Mouse (Mus musculus): Measurements from ENCODE around the gene Arhgef3. TPM values are rescaled to one million over a fixed set of nuclear protein-coding genes. Genes with fewer than 3 reads are reported as not detected.
A peak's percentile ranks its signal among the peaks of the same experiment; 100 is the strongest.

Gene Arhgef3
- polyA plus RNA-seq, 1 experiment from 2014 or later: 12.8 TPM

- H3K9me3 ChIP-seq (ENCODE audit: control insufficient read depth, low read length): no peaks in the 10 kb centered on the region
- no peaks in the 10 kb centered on the region for H3K27me3 ChIP-seq (ENCODE audit: control insufficient read depth, insufficient read depth, low read depth, low read length)
- WGBS: 6% methylated on average over 4 of the region's 4 CpGs
- ATAC-seq (ENCODE audit: low read depth): peak; percentile 79
- H3K4me3 ChIP-seq (ENCODE audit: low read length): no peak overlapping the region
- H3K36me3 ChIP-seq (ENCODE audit: control insufficient read depth, insufficient read depth, low read length): no peaks in the 10 kb centered on the region
- H3K9ac ChIP-seq (ENCODE audit: low read length): no peak overlapping the region
- peaks cover 8% of the 10 kb centered on the region for H3K4me1 ChIP-seq (replicated peaks; ENCODE audit: control insufficient read depth, insufficient read depth, low read length)
- H3K4me2 ChIP-seq (ENCODE audit: low read depth, low read length): no peak overlapping the region
- H3K27ac ChIP-seq (ENCODE audit: low read length): no peak overlapping the region
Measured at GRCm38 (mm10) chr14:27187025-27187424, 72.3 kb downstream of the Arhgef3 start.

DNA sequence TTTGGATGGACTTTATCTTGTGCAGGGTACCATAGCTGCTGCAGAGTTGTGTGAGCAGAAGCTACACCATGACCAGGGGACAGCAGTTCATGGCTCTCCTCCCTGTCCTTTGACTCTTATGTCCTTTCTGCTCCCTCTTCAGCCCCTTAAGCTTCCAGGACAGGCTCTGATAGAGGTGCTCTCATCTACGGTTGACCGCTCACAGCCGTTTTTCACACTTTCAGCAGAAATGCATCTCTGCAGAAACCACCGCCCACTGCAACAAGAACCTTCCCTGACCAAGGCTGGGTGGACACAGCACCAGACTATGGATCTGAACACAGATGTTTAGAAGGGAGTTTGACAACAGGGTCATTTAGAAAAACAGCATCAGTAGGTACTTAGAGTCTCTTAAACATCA is 73.2 kb downstream of the Arhgef3 start:
- Histone ChIP-seq H3K9me3 (ENCODE audit: control insufficient read depth, low read length) (no peaks in the 10 kb centered on the region), H3K27ac (ENCODE audit: low read length) (no peak overlapping the region), H3K4me2 (ENCODE audit: low read depth, low read length) (no peak overlapping the region), H3K4me3 (ENCODE audit: low read length) (no peak overlapping the region), H3K4me1 (replicated peaks; ENCODE audit: control insufficient read depth, insufficient read depth, low read length) (no peaks in the 10 kb centered on the region; the same call in 1 of the 2 replicates), H3K9ac (ENCODE audit: low read length) (no peak overlapping the region), H3K36me3 (ENCODE audit: control insufficient read depth, insufficient read depth, low read length) (no peaks in the 10 kb centered on the region), H3K27me3 (ENCODE audit: control insufficient read depth, insufficient read depth, low read depth, low read length) (no peaks in the 10 kb centered on the region)
- ATAC-seq (ENCODE audit: low read depth): no peak
- WGBS: 73% methylated on average over 4 of the region's 4 CpGs

DNA sequence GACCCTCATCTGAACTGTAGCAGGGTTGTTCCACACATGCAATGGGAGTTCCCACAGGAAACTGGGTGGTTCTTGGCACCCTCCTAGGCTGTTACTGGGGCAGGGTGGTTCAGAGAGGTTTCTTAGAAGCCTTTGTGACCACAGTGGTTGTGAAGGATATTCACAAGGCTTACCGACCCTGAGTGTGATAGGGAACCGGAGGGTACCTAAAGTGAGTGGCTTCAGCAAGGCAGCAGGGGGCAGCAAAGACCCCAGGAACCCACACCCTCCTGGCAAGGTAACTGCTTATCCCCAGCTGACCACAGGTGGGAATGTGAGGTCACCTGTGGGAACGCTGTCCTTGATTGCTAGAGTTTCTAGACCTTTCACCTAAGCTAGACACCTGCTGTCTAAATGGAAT is 77.8 kb downstream of the Arhgef3 start:
- no peak overlapping the region for H3K4me3 ChIP-seq (ENCODE audit: low read length)
- H3K4me2 ChIP-seq (ENCODE audit: low read depth, low read length): no peak overlapping the region
- no peaks in the 10 kb centered on the region for H3K4me1 ChIP-seq (replicated peaks; ENCODE audit: control insufficient read depth, insufficient read depth, low read length)
- no peaks in the 10 kb centered on the region for H3K36me3 ChIP-seq (ENCODE audit: control insufficient read depth, insufficient read depth, low read length)
- no peaks in the 10 kb centered on the region for H3K27me3 ChIP-seq (ENCODE audit: control insufficient read depth, insufficient read depth, low read depth, low read length)
- no peak; the same call in 1 of the 2 replicates for ATAC-seq (ENCODE audit: low read depth)
- H3K27ac ChIP-seq (ENCODE audit: low read length): no peak overlapping the region
- WGBS: 17% methylated on average over 3 of the region's 3 CpGs
- H3K9me3 ChIP-seq (ENCODE audit: control insufficient read depth, low read length): no peaks in the 10 kb centered on the region
- H3K9ac ChIP-seq (ENCODE audit: low read length): no peak overlapping the region

DNA sequence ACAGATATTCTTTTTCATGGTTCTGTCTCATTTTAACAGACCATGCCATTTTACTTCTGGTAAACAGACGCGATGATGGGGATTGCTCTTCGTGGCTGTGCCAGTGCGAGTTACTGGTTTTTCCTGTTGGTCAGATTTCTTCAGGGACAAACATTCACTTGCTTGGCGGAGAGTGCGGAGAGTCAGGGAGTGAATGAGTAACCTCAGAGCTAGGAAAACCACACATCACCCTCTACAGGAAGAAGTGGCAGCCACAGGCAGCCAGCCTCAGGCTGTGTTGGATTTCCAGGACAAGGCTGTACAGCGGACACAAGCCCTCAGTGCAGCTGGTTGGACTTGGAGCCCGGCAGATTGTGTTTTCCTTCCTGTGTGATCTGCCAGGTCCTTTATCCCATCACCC is 82.3 kb downstream of the Arhgef3 start:
- H3K36me3 ChIP-seq (ENCODE audit: control insufficient read depth, insufficient read depth, low read length): no peaks in the 10 kb centered on the region
- no peak overlapping the region for H3K4me3 ChIP-seq (ENCODE audit: low read length)
- WGBS: 51% methylated on average over 8 of the region's 8 CpGs
- no peak overlapping the region for H3K9ac ChIP-seq (ENCODE audit: low read length)
- no peaks in the 10 kb centered on the region for H3K9me3 ChIP-seq (ENCODE audit: control insufficient read depth, low read length)
- H3K4me2 ChIP-seq (ENCODE audit: low read depth, low read length): no peak overlapping the region
- no peaks in the 10 kb centered on the region for H3K4me1 ChIP-seq (replicated peaks; ENCODE audit: control insufficient read depth, insufficient read depth, low read length)
- ATAC-seq (ENCODE audit: low read depth): no peak
- no peaks in the 10 kb centered on the region for H3K27me3 ChIP-seq (ENCODE audit: control insufficient read depth, insufficient read depth, low read depth, low read length)
- no peak overlapping the region for H3K27ac ChIP-seq (ENCODE audit: low read length)

DNA sequence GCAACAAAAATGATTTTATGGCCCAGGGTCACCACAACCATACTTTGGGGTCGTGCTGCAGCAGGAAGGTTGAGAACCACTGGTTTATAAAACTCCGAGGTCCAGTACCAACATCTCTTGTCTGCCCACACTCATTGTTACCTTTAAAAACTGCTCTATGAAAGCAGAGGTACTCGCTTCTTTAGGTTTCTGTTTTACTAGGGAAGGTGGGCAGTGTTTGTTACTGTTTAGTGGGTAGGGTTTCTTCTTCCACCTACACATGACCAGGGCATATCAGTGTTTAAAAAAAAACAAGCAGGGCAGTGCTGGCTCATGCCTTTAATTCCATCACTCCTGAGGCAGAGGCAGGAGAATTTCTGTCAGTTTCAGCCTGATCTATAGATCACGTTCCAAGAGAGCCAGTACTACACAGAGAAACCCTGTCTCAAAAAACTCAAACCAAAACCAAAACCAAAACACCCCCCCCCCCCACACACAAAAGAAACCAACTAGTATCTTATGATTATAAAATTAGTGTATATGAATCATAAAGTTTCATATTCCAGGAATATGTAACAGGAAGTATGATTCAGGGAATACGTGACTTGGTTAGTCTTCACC is 83.9 kb downstream of the Arhgef3 start:
- Histone ChIP-seq H3K4me1 (replicated peaks; ENCODE audit: control insufficient read depth, insufficient read depth, low read length) (no peaks in the 10 kb centered on the region), H3K27ac (ENCODE audit: low read length) (no peak overlapping the region), H3K27me3 (ENCODE audit: control insufficient read depth, insufficient read depth, low read depth, low read length) (no peaks in the 10 kb centered on the region), H3K4me2 (ENCODE audit: low read depth, low read length) (no peak overlapping the region), H3K36me3 (ENCODE audit: control insufficient read depth, insufficient read depth, low read length) (no peaks in the 10 kb centered on the region), H3K9ac (ENCODE audit: low read length) (no peak overlapping the region), H3K9me3 (ENCODE audit: control insufficient read depth, low read length) (no peaks in the 10 kb centered on the region), H3K4me3 (ENCODE audit: low read length) (no peak overlapping the region)
- ATAC-seq (ENCODE audit: low read depth): no peak
- 87% methylated on average over 5 of the region's 5 CpGs for WGBS

- no peak overlapping the region for H3K9ac ChIP-seq (ENCODE audit: low read length)
- 72% methylated on average over 3 of the region's 3 CpGs for WGBS
- no peaks in the 10 kb centered on the region for H3K36me3 ChIP-seq (ENCODE audit: control insufficient read depth, insufficient read depth, low read length)
- no peaks in the 10 kb centered on the region for H3K9me3 ChIP-seq (ENCODE audit: control insufficient read depth, low read length)
- H3K4me1 ChIP-seq (replicated peaks; ENCODE audit: control insufficient read depth, insufficient read depth, low read length): no peaks in the 10 kb centered on the region
- no peak overlapping the region for H3K27ac ChIP-seq (ENCODE audit: low read length)
- ATAC-seq (ENCODE audit: low read depth): no peak
- H3K4me2 ChIP-seq (ENCODE audit: low read depth, low read length): no peak overlapping the region
- no peak overlapping the region for H3K4me3 ChIP-seq (ENCODE audit: low read length)
- H3K27me3 ChIP-seq (ENCODE audit: control insufficient read depth, insufficient read depth, low read depth, low read length): no peaks in the 10 kb centered on the region
Measured at GRCm38 (mm10) chr14:27199119-27199518, 84.4 kb downstream of the Arhgef3 start.

DNA sequence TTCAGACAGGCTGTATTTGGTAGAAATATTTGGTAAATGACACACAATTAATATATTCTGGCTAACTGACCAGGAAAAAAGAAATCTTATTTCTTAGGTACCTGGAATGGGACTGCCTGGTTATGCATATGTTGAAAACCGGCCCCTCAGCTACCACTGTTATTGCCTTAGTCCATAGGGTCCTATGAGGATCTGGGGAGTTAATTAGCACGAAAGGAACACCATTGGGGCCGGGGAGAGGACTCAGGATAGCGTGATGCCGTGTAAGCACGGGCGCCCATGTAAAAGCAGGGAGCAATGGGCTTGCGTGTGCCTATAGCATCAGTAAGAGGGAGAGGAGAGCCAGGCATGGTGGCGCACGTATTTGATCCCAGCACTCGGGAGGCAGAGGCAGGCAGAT is 85.2 kb downstream of the Arhgef3 start:
- Histone ChIP-seq H3K36me3 (ENCODE audit: control insufficient read depth, insufficient read depth, low read length) (no peaks in the 10 kb centered on the region), H3K27me3 (ENCODE audit: control insufficient read depth, insufficient read depth, low read depth, low read length) (no peaks in the 10 kb centered on the region), H3K4me2 (ENCODE audit: low read depth, low read length) (no peak overlapping the region), H3K9me3 (ENCODE audit: control insufficient read depth, low read length) (no peaks in the 10 kb centered on the region), H3K9ac (ENCODE audit: low read length) (no peak overlapping the region), H3K4me1 (replicated peaks; ENCODE audit: control insufficient read depth, insufficient read depth, low read length) (no peaks in the 10 kb centered on the region), H3K4me3 (ENCODE audit: low read length) (no peak overlapping the region), H3K27ac (ENCODE audit: low read length) (no peak overlapping the region)
- ATAC-seq (ENCODE audit: low read depth): no peak
- 96% methylated on average over 11 of the region's 11 CpGs for WGBS

DNA sequence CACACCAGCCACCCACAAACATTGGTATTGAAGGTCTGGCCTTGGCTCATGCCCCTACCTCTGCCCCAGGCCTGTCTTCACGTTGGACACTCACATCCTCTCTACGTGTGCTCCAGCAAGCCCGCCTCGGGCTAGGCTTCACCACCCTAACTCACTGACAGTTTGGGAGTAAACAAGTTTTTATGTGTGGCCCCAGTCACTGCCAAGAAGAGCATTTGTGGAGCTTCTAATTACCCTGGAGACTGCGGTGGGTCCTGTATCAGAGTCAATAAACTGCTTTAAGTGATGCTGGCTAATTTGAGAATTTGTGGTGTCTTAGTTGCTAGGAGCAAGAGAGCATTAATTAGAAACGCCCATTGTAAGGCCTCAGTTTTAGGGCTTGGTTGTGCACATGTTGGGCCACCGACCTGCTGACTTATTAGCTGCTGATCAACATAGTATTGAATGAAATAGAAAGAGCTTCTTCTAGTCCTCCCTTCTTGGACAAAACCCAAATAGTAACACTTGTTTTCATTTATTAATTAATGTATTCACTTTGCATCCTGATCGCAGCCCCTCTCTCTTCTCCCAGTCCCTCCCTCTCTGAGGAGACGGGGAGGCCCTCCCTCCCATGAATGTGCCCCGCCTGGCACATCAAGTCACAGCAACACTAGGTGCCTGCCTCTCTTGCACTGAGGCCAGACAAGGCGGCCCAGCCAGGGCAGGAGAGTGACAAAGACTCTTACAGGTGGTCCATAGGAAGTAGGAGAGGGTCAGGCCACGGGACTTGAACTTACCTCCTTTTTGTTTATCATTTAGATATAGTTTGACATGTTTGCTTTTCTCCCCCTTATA is 86.3 kb downstream of the Arhgef3 start:
- H3K4me3 ChIP-seq (ENCODE audit: low read length): no peak overlapping the region
- H3K9me3 ChIP-seq (ENCODE audit: control insufficient read depth, low read length): no peaks in the 10 kb centered on the region
- H3K4me2 ChIP-seq (ENCODE audit: low read depth, low read length): no peak overlapping the region
- H3K36me3 ChIP-seq (ENCODE audit: control insufficient read depth, insufficient read depth, low read length): no peaks in the 10 kb centered on the region
- H3K27me3 ChIP-seq (ENCODE audit: control insufficient read depth, insufficient read depth, low read depth, low read length): no peaks in the 10 kb centered on the region
- 71% methylated on average over 12 of the region's 12 CpGs for WGBS
- H3K9ac ChIP-seq (ENCODE audit: low read length): no peak overlapping the region
- no peak for ATAC-seq (ENCODE audit: low read depth)
- H3K27ac ChIP-seq (ENCODE audit: low read length): no peak overlapping the region
- H3K4me1 ChIP-seq (replicated peaks; ENCODE audit: control insufficient read depth, insufficient read depth, low read length): no peaks in the 10 kb centered on the region

DNA sequence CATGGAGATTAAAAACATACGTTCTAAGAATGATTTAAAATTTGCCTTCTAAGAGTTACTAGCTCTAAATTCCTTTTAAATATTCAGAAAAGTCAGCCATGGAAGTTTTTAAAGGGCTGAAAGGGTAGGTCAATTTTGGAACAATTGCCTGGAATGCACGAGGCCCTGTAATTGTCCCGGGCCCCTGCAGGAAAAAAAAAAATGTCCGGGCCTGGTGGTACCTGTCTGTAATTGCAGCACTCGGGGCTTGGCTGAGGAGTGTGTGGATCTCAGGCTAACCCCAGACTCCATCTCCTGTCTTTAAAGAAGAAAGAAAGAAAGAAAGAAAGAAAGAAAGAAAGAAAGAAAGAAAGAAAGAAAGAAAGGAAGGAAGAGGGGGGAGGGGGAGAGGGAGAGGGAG is 87.1 kb downstream of the Arhgef3 start:
- 44% methylated on average over 5 of the region's 5 CpGs for WGBS
- no peak for ATAC-seq (ENCODE audit: low read depth)
- H3K4me3 ChIP-seq (ENCODE audit: low read length): no peak overlapping the region

More for the DNA sequence above, 87.1 kb downstream of the Arhgef3 start:
- no peaks in the 10 kb centered on the region for H3K27me3 ChIP-seq (ENCODE audit: control insufficient read depth, insufficient read depth, low read depth, low read length)
- no peak overlapping the region for H3K27ac ChIP-seq (ENCODE audit: low read length)
- no peaks in the 10 kb centered on the region for H3K36me3 ChIP-seq (ENCODE audit: control insufficient read depth, insufficient read depth, low read length)
- no peak overlapping the region for H3K4me2 ChIP-seq (ENCODE audit: low read depth, low read length)
- H3K4me1 ChIP-seq (replicated peaks; ENCODE audit: control insufficient read depth, insufficient read depth, low read length): no peaks in the 10 kb centered on the region
- no peak overlapping the region for H3K9ac ChIP-seq (ENCODE audit: low read length)
- H3K9me3 ChIP-seq (ENCODE audit: control insufficient read depth, low read length): no peaks in the 10 kb centered on the region
